Mouse (Mus musculus): Measurements from ENCODE around the gene Rnaseh2b. TPM values are rescaled to one million over a fixed set of nuclear protein-coding genes. Genes with fewer than 3 reads are reported as not detected.

The Rnaseh2b gene
- polyA plus RNA-seq, 1 experiment from 2014 or later = 62.2 TPM

DNA sequence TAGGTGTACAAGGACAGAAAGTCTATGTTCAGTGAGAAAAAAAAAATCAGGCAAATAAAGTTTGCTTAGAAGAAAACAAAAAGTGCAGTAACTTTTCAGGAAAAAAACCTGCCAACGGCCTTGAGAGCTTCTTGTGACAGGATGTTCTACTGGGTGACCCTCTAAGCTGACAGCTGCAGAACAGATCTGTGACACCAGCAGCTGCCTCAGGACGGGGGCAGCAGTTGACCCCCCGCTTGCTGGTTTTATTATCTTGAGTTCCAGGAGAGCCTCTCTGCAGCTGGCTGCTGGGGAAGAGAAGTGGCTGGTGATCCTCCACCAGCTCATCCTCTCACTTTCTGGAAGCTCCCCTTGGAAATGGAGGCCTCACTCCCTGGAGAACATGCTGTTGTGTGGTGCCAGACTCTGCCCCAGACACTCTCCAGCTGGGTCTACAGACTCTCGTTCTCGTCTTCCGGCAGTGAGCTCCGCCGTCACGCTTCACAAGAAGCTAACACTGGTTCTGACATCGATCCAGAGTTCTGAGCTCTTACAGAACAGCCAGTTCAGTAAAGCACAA lies 33.3 kb upstream of the Rnaseh2b start:
- Histone ChIP-seq H3K36me3 (no peaks in the 10 kb centered on the region), H3K27me3 (no peaks in the 10 kb centered on the region), H3K4me1 (replicated peaks) (peaks cover 15% of the 10 kb centered on the region), H3K4me3 (no peak overlapping the region), H3K4me2 (no peak overlapping the region), H3K9ac (no peak overlapping the region), H3K27ac (peak overlapping the region; percentile 61), H3K9me3 (replicated peaks) (no peaks in the 10 kb centered on the region)
- WGBS = 34% methylated on average over 10 of the region's 10 CpGs
- no peak for ATAC-seq (replicated peaks; ENCODE audit: insufficient number of reproducible peaks, insufficient read depth, low FRiP score, low read depth)

GRCm38 (mm10) chr14:62270698-62271396 lies 21.5 kb upstream of the Rnaseh2b start:
- Histone ChIP-seq H3K9ac (no peak overlapping the region), H3K27ac (peak overlapping the region; percentile 26; the same call in 1 of the 2 replicates), H3K4me1 (replicated peaks) (no peaks in the 10 kb centered on the region), H3K4me3 (no peak overlapping the region), H3K4me2 (no peak overlapping the region), H3K9me3 (replicated peaks) (no peaks in the 10 kb centered on the region), H3K36me3 (no peaks in the 10 kb centered on the region), H3K27me3 (no peaks in the 10 kb centered on the region)
- ATAC-seq (replicated peaks; ENCODE audit: insufficient number of reproducible peaks, insufficient read depth, low FRiP score, low read depth) = no peak
- WGBS = 74% methylated on average over 12 of the region's 12 CpGs

GRCm38 (mm10) chr14:62273604-62274003 lies 18.8 kb upstream of the Rnaseh2b start:
- Histone ChIP-seq H3K9ac (no peak overlapping the region), H3K4me3 (no peak overlapping the region), H3K4me1 (replicated peaks) (no peaks in the 10 kb centered on the region), H3K27me3 (no peaks in the 10 kb centered on the region), H3K27ac (no peak overlapping the region), H3K4me2 (no peak overlapping the region), H3K9me3 (replicated peaks) (no peaks in the 10 kb centered on the region), H3K36me3 (no peaks in the 10 kb centered on the region)
- 75% methylated on average over 3 of the region's 3 CpGs for WGBS
- ATAC-seq (replicated peaks; ENCODE audit: insufficient number of reproducible peaks, insufficient read depth, low FRiP score, low read depth) = no peak

DNA sequence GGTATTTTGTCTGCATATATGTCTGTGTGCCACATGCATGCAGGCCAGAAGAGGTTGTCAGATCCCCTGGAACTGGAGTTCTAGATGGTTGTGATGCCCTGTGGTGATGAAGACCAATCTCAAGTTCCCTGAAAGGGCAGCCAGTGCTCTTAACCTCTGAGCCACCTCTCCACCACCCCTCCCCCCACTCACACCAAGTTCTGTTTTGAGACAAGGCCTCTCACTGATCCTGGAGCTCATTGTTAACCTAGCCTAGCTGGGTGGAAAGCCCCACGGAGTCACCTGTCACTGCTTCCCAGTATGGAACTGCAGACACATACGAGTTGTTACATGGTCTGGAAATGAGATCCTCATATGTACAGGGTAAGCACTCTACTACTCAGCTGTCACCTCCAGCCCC lies 9.4 kb upstream of the Rnaseh2b start:
- Histone ChIP-seq H3K27me3 (no peaks in the 10 kb centered on the region), H3K4me2 (no peak overlapping the region), H3K9ac (no peak overlapping the region), H3K36me3 (no peaks in the 10 kb centered on the region), H3K9me3 (replicated peaks) (no peaks in the 10 kb centered on the region), H3K4me1 (replicated peaks) (no peaks in the 10 kb centered on the region), H3K27ac (no peak overlapping the region), H3K4me3 (no peak overlapping the region)
- 56% methylated on average over 2 of the region's 2 CpGs for WGBS
- ATAC-seq (replicated peaks; ENCODE audit: insufficient number of reproducible peaks, insufficient read depth, low FRiP score, low read depth) = no peak

DNA sequence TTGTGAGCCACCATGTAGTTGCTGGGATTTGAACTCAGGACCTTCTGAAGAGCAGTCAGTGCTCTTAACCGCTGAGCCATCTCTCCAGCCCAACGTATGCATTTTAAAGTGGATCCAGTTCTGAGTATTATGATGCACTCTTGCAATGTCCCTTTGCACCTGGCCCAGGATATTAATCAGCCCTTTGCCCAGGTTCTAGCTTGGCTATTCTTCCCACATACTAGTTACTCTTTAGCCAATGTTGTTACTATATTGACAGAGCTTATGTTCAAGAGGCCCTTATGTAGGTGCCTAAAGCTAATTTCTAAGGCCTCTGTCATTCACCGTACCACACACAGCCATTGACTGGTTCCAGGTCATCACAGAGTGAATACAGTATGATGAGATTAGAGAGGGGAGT lies 3.7 kb upstream of the Rnaseh2b start:
- Histone ChIP-seq H3K9me3 (replicated peaks) (no peaks in the 10 kb centered on the region), H3K4me2 (no peak overlapping the region), H3K36me3 (no peaks in the 10 kb centered on the region), H3K9ac (no peak overlapping the region), H3K27me3 (no peaks in the 10 kb centered on the region), H3K27ac (no peak overlapping the region), H3K4me1 (replicated peaks) (peaks cover 11% of the 10 kb centered on the region), H3K4me3 (no peak overlapping the region)
- no peak for ATAC-seq (replicated peaks; ENCODE audit: insufficient number of reproducible peaks, insufficient read depth, low FRiP score, low read depth)
- 89% methylated on average over 3 of the region's 3 CpGs for WGBS

DNA sequence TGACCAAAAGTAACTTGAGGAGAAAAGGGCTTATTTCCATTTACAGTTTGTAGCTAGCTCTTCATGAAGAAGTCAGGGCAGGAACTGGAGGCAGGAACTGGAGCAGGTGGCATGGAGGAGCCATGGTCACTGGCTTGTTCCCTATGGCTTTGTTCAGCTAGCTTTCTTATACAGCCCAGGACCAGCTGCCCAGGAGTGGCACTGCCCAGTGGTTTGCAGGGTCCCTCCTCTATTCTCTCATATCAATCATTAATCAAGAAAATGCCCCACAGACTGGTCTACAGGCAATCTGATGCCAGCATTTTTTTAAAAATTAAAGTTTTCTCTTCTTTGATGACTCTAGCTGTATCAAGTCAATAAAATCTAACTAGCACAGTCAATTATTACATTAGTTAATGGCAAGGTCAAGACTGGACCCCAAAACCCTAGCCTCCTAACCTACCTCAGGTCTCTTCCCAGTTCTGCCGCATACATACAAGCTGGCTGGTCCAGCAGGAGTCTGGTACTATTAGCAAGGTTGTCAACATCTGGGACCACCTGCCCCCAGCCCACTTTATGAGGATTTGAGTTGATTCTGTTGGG lies 892 bp upstream of the Rnaseh2b start:
- no peak for ATAC-seq (replicated peaks; ENCODE audit: insufficient number of reproducible peaks, insufficient read depth, low FRiP score, low read depth)

DNA sequence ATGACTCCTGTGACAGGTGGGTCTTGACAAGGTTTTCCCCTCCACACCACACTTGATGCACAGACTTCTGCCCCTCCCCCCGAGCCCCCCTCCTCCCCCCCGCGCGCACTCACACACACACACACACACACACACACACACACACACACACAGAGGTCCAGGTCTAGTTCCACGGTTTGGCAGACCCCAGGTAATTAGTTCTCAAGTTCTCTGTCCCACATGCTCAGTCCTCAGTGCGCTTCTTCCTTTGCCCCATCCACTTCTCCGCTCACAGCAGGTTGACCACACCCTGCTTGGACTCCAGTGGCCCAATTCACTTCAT lies 262 bp upstream of the Rnaseh2b start:
- H3K27me3 ChIP-seq = no peaks in the 10 kb centered on the region
- no peaks in the 10 kb centered on the region for H3K36me3 ChIP-seq
- 63% methylated on average over 7 of the region's 7 CpGs for WGBS
- H3K4me1 ChIP-seq (replicated peaks) = peaks cover 11% of the 10 kb centered on the region
- H3K9ac ChIP-seq = peak overlapping the region; percentile 63; the same call in 1 of the 2 replicates
- ATAC-seq (replicated peaks; ENCODE audit: insufficient number of reproducible peaks, insufficient read depth, low FRiP score, low read depth) = no peak
- peak overlapping the region; percentile 54 for H3K4me3 ChIP-seq
- no peak overlapping the region for H3K27ac ChIP-seq
- H3K9me3 ChIP-seq (replicated peaks) = no peaks in the 10 kb centered on the region
- peak overlapping the region; percentile 97 for H3K4me2 ChIP-seq

More for the DNA sequence above, 892 bp upstream of the Rnaseh2b start:
- no peaks in the 10 kb centered on the region for H3K9me3 ChIP-seq (replicated peaks)
- H3K27ac ChIP-seq = no peak overlapping the region
- no peaks in the 10 kb centered on the region for H3K36me3 ChIP-seq
- H3K27me3 ChIP-seq = no peaks in the 10 kb centered on the region
- no peak overlapping the region for H3K4me3 ChIP-seq
- WGBS = 93% methylated on average over 1 of the region's 1 CpGs
- no peak overlapping the region for H3K4me2 ChIP-seq
- no peak overlapping the region for H3K9ac ChIP-seq
- H3K4me1 ChIP-seq (replicated peaks) = peaks cover 11% of the 10 kb centered on the region

- Histone ChIP-seq H3K4me2 (no peak overlapping the region), H3K27me3 (no peaks in the 10 kb centered on the region), H3K9ac (no peak overlapping the region), H3K9me3 (replicated peaks) (no peaks in the 10 kb centered on the region), H3K36me3 (no peaks in the 10 kb centered on the region), H3K4me3 (no peak overlapping the region), H3K27ac (no peak overlapping the region), H3K4me1 (replicated peaks) (no peaks in the 10 kb centered on the region)
- WGBS = 93% methylated on average over 1 of the region's 1 CpGs
- no peak for ATAC-seq (replicated peaks; ENCODE audit: insufficient number of reproducible peaks, insufficient read depth, low FRiP score, low read depth)
Observed at GRCm38 (mm10) chr14:62298808-62299207, 6.4 kb downstream of the Rnaseh2b start.

DNA sequence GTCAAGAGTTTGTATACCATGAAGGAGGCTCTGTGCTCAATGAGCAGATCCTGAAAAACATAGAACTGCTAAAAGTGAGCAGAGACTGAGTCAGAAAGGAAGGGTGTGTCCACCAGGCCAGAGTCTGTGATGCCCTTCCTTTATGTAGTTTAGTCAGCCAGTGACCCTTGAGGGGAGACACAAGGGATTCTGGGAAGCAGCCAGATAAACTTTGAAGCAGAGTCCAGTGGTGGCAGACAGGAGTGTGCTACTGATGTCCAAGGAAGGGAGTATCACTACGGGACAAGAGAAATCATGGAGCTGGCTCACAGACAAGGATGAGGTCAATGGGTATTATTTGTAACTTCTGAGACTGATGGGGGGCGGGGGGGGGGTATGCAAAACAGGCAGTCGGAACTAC lies 7.6 kb downstream of the Rnaseh2b start:
- Histone ChIP-seq H3K36me3 (no peaks in the 10 kb centered on the region), H3K9ac (no peak overlapping the region), H3K4me2 (no peak overlapping the region), H3K27me3 (no peaks in the 10 kb centered on the region), H3K4me1 (replicated peaks) (no peaks in the 10 kb centered on the region), H3K4me3 (no peak overlapping the region), H3K27ac (no peak overlapping the region), H3K9me3 (replicated peaks) (no peaks in the 10 kb centered on the region)
- 55% methylated on average over 3 of the region's 3 CpGs for WGBS
- no peak for ATAC-seq (replicated peaks; ENCODE audit: insufficient number of reproducible peaks, insufficient read depth, low FRiP score, low read depth)

DNA sequence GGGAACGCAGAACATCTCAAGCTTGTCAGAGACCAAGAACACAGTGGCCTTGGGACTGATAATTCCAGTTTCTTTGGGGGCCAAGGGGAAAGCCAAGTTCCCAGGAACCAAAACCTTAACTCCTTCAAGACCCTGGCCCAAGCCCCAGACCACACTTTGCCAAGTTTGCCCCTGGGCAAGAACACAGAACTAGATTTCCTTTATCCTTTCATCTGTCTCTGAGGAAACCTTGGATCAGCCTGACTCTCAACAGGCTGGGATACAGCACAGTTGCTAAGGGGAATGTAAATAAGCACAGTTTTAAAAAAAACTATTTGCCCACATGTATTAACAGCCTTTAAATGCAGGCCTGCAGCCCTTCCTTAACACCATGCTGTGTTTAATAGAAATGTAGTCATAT lies 15.2 kb downstream of the Rnaseh2b start:
- Histone ChIP-seq H3K9me3 (replicated peaks) (no peaks in the 10 kb centered on the region), H3K27me3 (no peaks in the 10 kb centered on the region), H3K27ac (no peak overlapping the region), H3K9ac (no peak overlapping the region), H3K36me3 (no peaks in the 10 kb centered on the region), H3K4me1 (replicated peaks) (peaks cover 13% of the 10 kb centered on the region), H3K4me3 (no peak overlapping the region), H3K4me2 (no peak overlapping the region)
- WGBS = 75% methylated on average over 1 of the region's 1 CpGs
- no peak for ATAC-seq (replicated peaks; ENCODE audit: insufficient number of reproducible peaks, insufficient read depth, low FRiP score, low read depth)

GRCm38 (mm10) chr14:62309026-62309425 lies 16.6 kb downstream of the Rnaseh2b start:
- H3K9me3 ChIP-seq (replicated peaks) = no peaks in the 10 kb centered on the region
- H3K27ac ChIP-seq = peak overlapping the region; percentile 70
- H3K9ac ChIP-seq = no peak overlapping the region
- peaks cover 13% of the 10 kb centered on the region for H3K4me1 ChIP-seq (replicated peaks)
- 22% methylated on average over 2 of the region's 2 CpGs for WGBS
- no peaks in the 10 kb centered on the region for H3K36me3 ChIP-seq
- H3K4me3 ChIP-seq = no peak overlapping the region
- peak; percentile 62; the same call in 1 of the 2 replicates for ATAC-seq (replicated peaks; ENCODE audit: insufficient number of reproducible peaks, insufficient read depth, low FRiP score, low read depth)
- peak overlapping the region; percentile 7; the same call in 1 of the 2 replicates for H3K4me2 ChIP-seq
- H3K27me3 ChIP-seq = no peaks in the 10 kb centered on the region

DNA sequence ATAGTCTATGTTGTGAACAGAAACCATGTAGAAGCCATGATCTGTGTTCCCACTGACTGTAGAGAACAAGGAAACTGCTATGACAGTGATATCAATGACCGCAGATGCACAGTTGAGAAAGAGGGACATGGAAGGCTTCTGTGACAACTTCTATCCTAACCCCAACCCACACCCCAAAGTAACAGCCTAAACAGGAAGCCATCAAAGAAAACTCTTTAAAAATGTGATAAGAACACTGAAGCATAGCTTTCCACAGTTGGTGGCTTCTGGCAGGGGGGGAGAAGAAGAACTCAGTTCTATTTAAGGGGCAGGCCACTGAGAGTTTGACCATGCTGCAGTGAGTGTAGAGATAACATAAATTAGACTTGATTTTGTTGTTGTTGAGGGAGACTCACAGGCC lies 19.3 kb downstream of the Rnaseh2b start:
- Histone ChIP-seq H3K4me3 (no peak overlapping the region), H3K27me3 (no peaks in the 10 kb centered on the region), H3K27ac (no peak overlapping the region), H3K4me1 (replicated peaks) (peaks cover 13% of the 10 kb centered on the region), H3K9me3 (replicated peaks) (no peaks in the 10 kb centered on the region), H3K9ac (no peak overlapping the region), H3K4me2 (no peak overlapping the region), H3K36me3 (no peaks in the 10 kb centered on the region)
- 76% methylated on average over 1 of the region's 1 CpGs for WGBS
- no peak for ATAC-seq (replicated peaks; ENCODE audit: insufficient number of reproducible peaks, insufficient read depth, low FRiP score, low read depth)
